11 mouse cellular contexts compared by ENCODE assay signal in the genomic region with DNA sequence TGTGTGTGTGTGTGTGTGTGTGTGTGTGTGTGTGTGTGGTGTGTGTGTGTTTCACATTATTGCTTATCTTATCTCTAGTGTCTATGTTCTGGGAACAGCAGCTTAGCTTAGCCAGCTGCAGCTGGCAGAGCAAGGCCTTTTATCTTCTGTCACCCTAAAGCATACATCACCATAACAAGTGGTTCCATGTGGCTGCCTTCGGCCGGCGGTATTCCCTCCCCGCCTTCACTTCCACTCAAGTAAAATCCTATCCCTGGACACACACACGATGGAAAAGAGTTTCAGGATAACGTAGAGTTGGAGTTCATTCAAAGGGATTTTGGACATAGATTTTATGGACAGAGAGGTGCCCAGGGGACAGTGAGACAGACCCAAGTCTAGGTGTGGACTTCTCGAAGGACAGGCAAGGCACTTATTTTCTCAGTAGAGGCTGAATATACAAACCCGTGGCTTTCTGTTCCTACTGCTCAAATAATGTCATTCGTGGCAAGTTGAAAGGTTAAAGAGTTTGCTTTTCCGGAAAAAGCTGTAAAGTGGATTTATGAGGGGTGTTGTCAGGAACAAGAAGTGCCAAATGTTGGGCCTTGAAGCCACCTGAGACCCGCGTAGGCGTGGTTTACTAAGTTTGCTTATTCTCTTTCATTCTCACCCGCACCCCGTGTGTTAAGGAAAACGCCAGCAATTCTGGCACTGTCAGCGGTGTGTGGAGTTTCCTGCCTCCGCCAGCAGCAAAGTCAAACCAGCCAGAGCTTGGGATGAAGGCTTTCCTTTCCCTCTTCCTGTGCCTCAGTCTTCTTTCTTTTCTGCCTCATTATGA. TPM values are rescaled to one million over a fixed set of nuclear protein-coding genes. Genes with fewer than 3 reads are reported as not detected.
DNase-seq lines count a peak whose midpoint lies in the region; ATAC-seq and TF ChIP-seq lines count a peak whose summit lies in the region.
"Had no signal": no experiment of that assay in that cellular context is flagged by ENCODE, and none has a peak within 500 bp of the region (broad histone marks: within the 10 kb centered on the region; RNA-seq: fewer than 3 reads in every experiment).

No protein-coding gene starts in this region.

- peak; percentile 62; the same call in 1 of the 2 replicates for ATAC-seq in heart, embryonic 15.5 days (replicated peaks; ENCODE audit: insufficient number of reproducible peaks, insufficient read depth, low FRiP score, low read depth)
- peak; percentile 57; the same call in 1 of the 2 replicates for ATAC-seq in lung, embryonic 15.5 days (ENCODE audit: borderline replicate concordance, extremely low read depth, low FRiP score, low TSS enrichment)
- ATAC-seq in midbrain, embryonic 11.5 days (ENCODE audit: low FRiP score) = no peak
- ATAC-seq: liver, embryonic 12.5 days had no signal

- H3K4me2 ChIP-seq in heart, embryonic 15.5 days = no peak overlapping the region
- peak overlapping the region; percentile 14; the same call in 1 of the 2 replicates for H3K4me2 ChIP-seq in lung, embryonic 15.5 days
- no peak overlapping the region for H3K4me2 ChIP-seq in midbrain, embryonic 11.5 days
- H3K4me2 ChIP-seq: liver, embryonic 12.5 days had no signal

- TF ChIP-seq CTCF in kidney, adult 2 months (conservative IDR thresholded peaks at IDR 0.05; ENCODE audit: insufficient read depth, insufficient read length, low read depth, low read length) = no peak

- intact Hi-C loops in heart, postnatal 25 days (cut with DNase I) = no loop called here
- intact Hi-C loops in left cerebral cortex, postnatal 36 days (cut with DNase I) = no loop called here

- no peaks in the 10 kb centered on the region for H3K36me3 ChIP-seq in heart, embryonic 15.5 days
- H3K36me3 ChIP-seq in kidney, adult 2 months (ENCODE audit: control insufficient read depth, insufficient read depth, low read length) = no peaks in the 10 kb centered on the region
- no peaks in the 10 kb centered on the region for H3K36me3 ChIP-seq in lung, embryonic 15.5 days
- no peaks in the 10 kb centered on the region for H3K36me3 ChIP-seq in midbrain, embryonic 11.5 days (ENCODE audit: control insufficient read depth, insufficient read depth, low read length)
- H3K36me3 ChIP-seq: liver, embryonic 12.5 days had no signal

- no peak overlapping the region for H3K27ac ChIP-seq in heart, embryonic 15.5 days
- no peak overlapping the region for H3K27ac ChIP-seq in kidney, adult 2 months (ENCODE audit: insufficient read depth, low read depth, low read length)
- 0 out of 2 replicates have a peak overlapping the region, but pooled peaks have one; percentile 41 for H3K27ac ChIP-seq in lung, embryonic 15.5 days
- H3K27ac ChIP-seq in midbrain, embryonic 11.5 days (ENCODE audit: low read depth, low read length) = no peak overlapping the region
- H3K27ac ChIP-seq: liver, embryonic 12.5 days had no signal

- peaks cover 7% of the 10 kb centered on the region for H3K4me1 ChIP-seq in heart, embryonic 15.5 days (replicated peaks)
- H3K4me1 ChIP-seq in kidney, adult 2 months (ENCODE audit: control insufficient read depth, insufficient read depth, low read length) = no peaks in the 10 kb centered on the region
- peaks cover 18% of the 10 kb centered on the region for H3K4me1 ChIP-seq in lung, embryonic 15.5 days
- no peaks in the 10 kb centered on the region for H3K4me1 ChIP-seq in midbrain, embryonic 11.5 days (ENCODE audit: control insufficient read depth, insufficient read depth, low read length)
- H3K4me1 ChIP-seq: liver, embryonic 12.5 days had no signal

- no peak overlapping the region for H3K4me3 ChIP-seq in heart, embryonic 15.5 days
- no peak overlapping the region for H3K4me3 ChIP-seq in kidney, adult 2 months (ENCODE audit: insufficient read depth, low read depth, low read length)
- no peak overlapping the region for H3K4me3 ChIP-seq in lung, embryonic 15.5 days
- H3K4me3 ChIP-seq in midbrain, embryonic 11.5 days (ENCODE audit: low read depth, low read length) = no peak overlapping the region
- H3K4me3 ChIP-seq: liver, embryonic 12.5 days had no signal

- no peak for DNase-seq in heart, postnatal 25 days (ENCODE audit: low spot score)
- peak; percentile 63 for DNase-seq in ZHBTc4 (ENCODE audit: low read depth, low spot score)
- peak; percentile 57 for DNase-seq in kidney, adult 2 months
- DNase-seq in cerebellum, postnatal 10 days = no peak
- DNase-seq in left cerebral cortex, postnatal 36 days (ENCODE audit: low spot score in 2 of 2) = no peak
- DNase-seq in midbrain, embryonic 11.5 days (ENCODE audit: low spot score, missing footprints) = no peak
- DNase-seq: gastrocnemius, postnatal 36 days had no signal

- no peak overlapping the region for H3K9ac ChIP-seq in heart, embryonic 15.5 days
- no peak overlapping the region for H3K9ac ChIP-seq in lung, embryonic 15.5 days
- H3K9ac ChIP-seq in midbrain, embryonic 11.5 days (ENCODE audit: low read length) = no peak overlapping the region
- H3K9ac ChIP-seq: liver, embryonic 12.5 days had no signal

- WGBS in heart, embryonic 15.5 days = 26% methylated on average over 18 of the region's 18 CpGs
- 24% methylated on average over 18 of the region's 18 CpGs for WGBS in kidney, adult 2 months
- 3% methylated on average over 18 of the region's 18 CpGs for WGBS in lung, embryonic 15.5 days
- 72% methylated on average over 18 of the region's 18 CpGs for WGBS in midbrain, embryonic 11.5 days

- peaks cover 42% of the 10 kb centered on the region for H3K27me3 ChIP-seq in heart, embryonic 15.5 days
- H3K27me3 ChIP-seq in kidney, adult 2 months (replicated peaks; ENCODE audit: control insufficient read depth, insufficient read depth, low read length) = no peaks in the 10 kb centered on the region
- H3K27me3 ChIP-seq in lung, embryonic 15.5 days = peaks cover 6% of the 10 kb centered on the region; the same call in 1 of the 2 replicates
- no peaks in the 10 kb centered on the region for H3K27me3 ChIP-seq in midbrain, embryonic 11.5 days (ENCODE audit: control insufficient read depth, insufficient read depth, low read length)

- no peak for TF ChIP-seq POLR2A in kidney, adult 2 months (IDR thresholded peaks at IDR 0.05; ENCODE audit: low read depth, low read length)

- H3K9me3 ChIP-seq in heart, embryonic 15.5 days (replicated peaks) = peaks cover 5% of the 10 kb centered on the region; the same call in 1 of the 2 replicates
- H3K9me3 ChIP-seq in lung, embryonic 15.5 days = no peaks in the 10 kb centered on the region
- no peaks in the 10 kb centered on the region; the same call in 1 of the 2 replicates for H3K9me3 ChIP-seq in midbrain, embryonic 11.5 days (ENCODE audit: control insufficient read depth, low read length)

RNA-seq across cellular contexts. Expression of gene Pla2g5, which starts 37.3 kb away (rescaled TPM):
- 2.7 and 3.6 TPM in 2 replicates for polyA plus RNA-seq in heart, embryonic 15.5 days (2015; fragmentation: Nextera tagmentation; extraction: Ambion mirVana)
- 10 to 100 TPM; 27.8 to 31.5 TPM for total RNA-seq in heart, postnatal 25 days (2021)
- polyA plus RNA-seq in kidney, adult 2 months (2012; rRNA removed) = 63.0 and 66.1 TPM in 2 replicates
- polyA plus RNA-seq in lung, embryonic 15.5 days (2015; fragmentation: Nextera tagmentation; extraction: Ambion mirVana) = 0.44 and 0.50 TPM in 2 replicates
- total RNA-seq in left cerebral cortex, postnatal 36 days (2021) = 1 to 10 TPM; 2.6 to 6.2 TPM
- 0.22 TPM in 1 of 2 replicates, not detected in the other for polyA plus RNA-seq in midbrain, embryonic 11.5 days (2014; fragmentation: Nextera tagmentation; extraction: Ambion mirVana)
- polyA plus RNA-seq: liver, embryonic 12.5 days had no signal

RNA-seq across cellular contexts. Expression of gene Gm13030, which starts 47.8 kb away (rescaled TPM):
- not detected in 2 replicates for polyA plus RNA-seq in heart, embryonic 15.5 days (2015; fragmentation: Nextera tagmentation; extraction: Ambion mirVana)
- not detected for total RNA-seq in heart, postnatal 25 days (2021)
- polyA plus RNA-seq in kidney, adult 2 months (2012; rRNA removed) = not detected in 2 replicates
- polyA plus RNA-seq in lung, embryonic 15.5 days (2015; fragmentation: Nextera tagmentation; extraction: Ambion mirVana) = not detected in 2 replicates
- total RNA-seq in left cerebral cortex, postnatal 36 days (2021) = not detected
- polyA plus RNA-seq in midbrain, embryonic 11.5 days (2014; fragmentation: Nextera tagmentation; extraction: Ambion mirVana) = not detected in 2 replicates
- total RNA-seq: gastrocnemius, postnatal 36 days; layer of hippocampus, adult 18-20 months had no signal
- polyA plus RNA-seq: liver, embryonic 12.5 days had no signal

RNA-seq across cellular contexts. Expression of gene Pla2g2d, which starts 50.4 kb away (rescaled TPM):
- not detected in 2 replicates for polyA plus RNA-seq in heart, embryonic 15.5 days (2015; fragmentation: Nextera tagmentation; extraction: Ambion mirVana)
- under 1 TPM in 1 of 2 experiments, not detected in 1; 0.23 TPM for total RNA-seq in heart, postnatal 25 days (2021)
- polyA plus RNA-seq in kidney, adult 2 months (2012; rRNA removed) = 0.64 and 8.4 TPM in 2 replicates
- polyA plus RNA-seq in lung, embryonic 15.5 days (2015; fragmentation: Nextera tagmentation; extraction: Ambion mirVana) = not detected in 2 replicates
- total RNA-seq in left cerebral cortex, postnatal 36 days (2021) = under 1 TPM; 0.52 to 0.68 TPM
- polyA plus RNA-seq in midbrain, embryonic 11.5 days (2014; fragmentation: Nextera tagmentation; extraction: Ambion mirVana) = 0.26 and 0.41 TPM in 2 replicates

RNA-seq across cellular contexts. Expression of gene Pla2g2e, which starts 51.8 kb away (rescaled TPM):
- not detected in 2 replicates for polyA plus RNA-seq in heart, embryonic 15.5 days (2015; fragmentation: Nextera tagmentation; extraction: Ambion mirVana)
- total RNA-seq in heart, postnatal 25 days (2021) = 1 to 10 TPM in 1 of 2 experiments, under 1 TPM in 1; 0.52 to 1.1 TPM
- polyA plus RNA-seq in kidney, adult 2 months (2012; rRNA removed) = 0.11 TPM in 1 of 2 replicates, not detected in the other
- polyA plus RNA-seq in lung, embryonic 15.5 days (2015; fragmentation: Nextera tagmentation; extraction: Ambion mirVana) = not detected in 2 replicates
- total RNA-seq in left cerebral cortex, postnatal 36 days (2021) = not detected
- not detected in 2 replicates for polyA plus RNA-seq in midbrain, embryonic 11.5 days (2014; fragmentation: Nextera tagmentation; extraction: Ambion mirVana)
- total RNA-seq: gastrocnemius, postnatal 36 days; layer of hippocampus, adult 18-20 months had no signal
- polyA plus RNA-seq: liver, embryonic 12.5 days had no signal

Comparison
In these comparisons a context has a peak if more than half of its experiments do, and no peak if none do; other contexts are left out.
1. DNase-seq: peak in ZHBTc4 (single experiment) and kidney, adult 2 months (single experiment); none in heart, postnatal 25 days (single experiment), cerebellum, postnatal 10 days (0 of 2), left cerebral cortex, postnatal 36 days (0 of 2) and midbrain, embryonic 11.5 days (single experiment).
2. RNA of gene Pla2g5, which starts 37.3 kb away (polyA plus RNA-seq): 63.0 to 66.1 TPM in kidney, adult 2 months; 2.7 to 3.6 TPM in heart, embryonic 15.5 days, 0.44 to 0.50 TPM in lung, embryonic 15.5 days and 0.22 TPM in midbrain, embryonic 11.5 days; every median in the first group is over 10 times any median in the second.